Mouse (Mus musculus) forebrain, embryonic 15.5 days (tissue): ENCODE data around the gene Sik3. TPM values are rescaled to one million over a fixed set of nuclear protein-coding genes. Genes with fewer than 3 reads are reported as not detected.
"Not testable (repeated sequence)": the region's sequence is repeated elsewhere in the genome, so short reads cannot be mapped to it uniquely, and the experiment has no call there.

ENCODE experiments used
- ATAC-seq: fragments of 200-750 bp; cut with Nextera tagmentation; replicated peaks from 2 replicates; pipeline ENCODE4 v1.8.0; 2017; ENCODE audit warnings: mild to moderate bottlenecking, moderate TSS enrichment, moderate library complexity
- H3K27ac ChIP-seq: fragments of 300-500 bp; sonication (generic); replicated peaks from 2 replicates; pipeline ENCODE4 v1.5.1; 2015; ENCODE audit warnings: mild to moderate bottlenecking, inconsistent platforms
- H3K27me3 ChIP-seq: fragments of 300-500 bp; sonication (generic); 2 replicates; pipeline ENCODE4 v1.6.1; 2015; ENCODE audit warnings: inconsistent platforms
- H3K36me3 ChIP-seq: fragments of 300-500 bp; sonication (generic); 2 replicates; pipeline ENCODE4 v1.6.1; 2015; ENCODE audit warnings: mild to moderate bottlenecking, inconsistent platforms
- H3K4me1 ChIP-seq: fragments of 300-500 bp; sonication (generic); 2 replicates; pipeline ENCODE4 v1.6.1; 2015; ENCODE audit warnings: inconsistent platforms
- H3K4me2 ChIP-seq: fragments of 300-500 bp; sonication (generic); replicated peaks from 2 replicates; pipeline ENCODE4 v1.6.1; 2015; ENCODE audit warnings: mild to moderate bottlenecking, inconsistent platforms
- H3K4me3 ChIP-seq: fragments of 300-500 bp; sonication (generic); 2 replicates; pipeline ENCODE4 v1.5.1; 2015; ENCODE audit warnings: mild to moderate bottlenecking, inconsistent platforms
- H3K9ac ChIP-seq: fragments of 300-500 bp; sonication (generic); replicated peaks from 2 replicates; pipeline ENCODE4 v1.6.1; 2015; ENCODE audit warnings: mild to moderate bottlenecking, inconsistent platforms
- H3K9me3 ChIP-seq: fragments of 300-500 bp; sonication (generic); 2 replicates; pipeline ENCODE4 v1.6.1; 2016; ENCODE audit warnings: inconsistent platforms
- WGBS: fragments of 180-500 bp; shearing (Covaris S2); methylation state at CpG from one replicate; pipeline ENCODE4 v1.1.7; 2015; ENCODE audit warnings: mixed read lengths; 5-methylcytosine and 5-hydroxymethylcytosine counted together
- polyA plus RNA-seq: library from polyadenylated mRNA; unstranded; fragments of >200 nt; fragmentation: Nextera tagmentation; extraction: Ambion mirVana; gene quantifications from 2 replicates; pipeline ENCODE4 v1.2.1, GENCODE M21; 2015

Gene Sik3
- polyA plus RNA-seq, 1 experiment from 2014 or later: 9.2 TPM

GRCm38 (mm10) chr9:46091157-46091556 lies 78.5 kb downstream of the Sik3 start:
- not testable (repeated sequence) for ATAC-seq, H3K27me3 ChIP-seq, H3K36me3 ChIP-seq, H3K9ac ChIP-seq, H3K4me2 ChIP-seq, H3K4me3 ChIP-seq, H3K9me3 ChIP-seq, H3K4me1 ChIP-seq, H3K27ac ChIP-seq
- 83% methylated on average over 1 of the region's 1 CpGs for WGBS

GRCm38 (mm10) chr9:46092633-46093032 lies 80.0 kb downstream of the Sik3 start:
- no peaks in the 10 kb centered on the region for H3K36me3 ChIP-seq
- H3K27me3 ChIP-seq: no peaks in the 10 kb centered on the region
- H3K9me3 ChIP-seq: no peaks in the 10 kb centered on the region
- no peak overlapping the region for H3K27ac ChIP-seq
- H3K4me1 ChIP-seq: no peaks in the 10 kb centered on the region
- ATAC-seq: no peak
- H3K9ac ChIP-seq: no peak overlapping the region
- 93% methylated on average over 6 of the region's 6 CpGs for WGBS
- no peak overlapping the region for H3K4me2 ChIP-seq
- no peak overlapping the region for H3K4me3 ChIP-seq

GRCm38 (mm10) chr9:46098360-46098985 lies 85.9 kb downstream of the Sik3 start:
- H3K4me2 ChIP-seq: no peak overlapping the region
- H3K27ac ChIP-seq: no peak overlapping the region
- no peak for ATAC-seq
- H3K27me3 ChIP-seq: no peaks in the 10 kb centered on the region
- H3K36me3 ChIP-seq: no peaks in the 10 kb centered on the region
- no peak overlapping the region for H3K4me3 ChIP-seq
- no peak overlapping the region for H3K9ac ChIP-seq
- no peaks in the 10 kb centered on the region for H3K4me1 ChIP-seq
- 89% methylated on average over 15 of the region's 15 CpGs for WGBS
- H3K9me3 ChIP-seq: no peaks in the 10 kb centered on the region

- H3K27me3 ChIP-seq: no peaks in the 10 kb centered on the region
- no peaks in the 10 kb centered on the region for H3K9me3 ChIP-seq
- WGBS: 92% methylated on average over 5 of the region's 5 CpGs
- H3K4me1 ChIP-seq: no peaks in the 10 kb centered on the region
- H3K4me2 ChIP-seq: no peak overlapping the region
- ATAC-seq: no peak
- H3K9ac ChIP-seq: no peak overlapping the region
- no peaks in the 10 kb centered on the region for H3K36me3 ChIP-seq
- H3K27ac ChIP-seq: no peak overlapping the region
- no peak overlapping the region for H3K4me3 ChIP-seq
These were observed 86.5 kb downstream of the Sik3 start for GRCm38 (mm10) chr9:46099107-46099506.

- Histone ChIP-seq H3K36me3 (no peaks in the 10 kb centered on the region), H3K9me3 (no peaks in the 10 kb centered on the region), H3K4me1 (no peaks in the 10 kb centered on the region), H3K4me2 (no peak overlapping the region), H3K4me3 (no peak overlapping the region), H3K27ac (no peak overlapping the region), H3K9ac (no peak overlapping the region), H3K27me3 (no peaks in the 10 kb centered on the region)
- ATAC-seq: no peak
- 86% methylated on average over 7 of the region's 7 CpGs for WGBS
These were observed 90.5 kb downstream of the Sik3 start for GRCm38 (mm10) chr9:46103154-46103553.

- 88% methylated on average over 9 of the region's 9 CpGs for WGBS
- Histone ChIP-seq H3K27ac (no peak overlapping the region), H3K4me1 (peaks cover 2% of the 10 kb centered on the region; the same call in 1 of the 2 replicates), H3K4me3 (no peak overlapping the region), H3K36me3 (no peaks in the 10 kb centered on the region), H3K9ac (no peak overlapping the region), H3K27me3 (no peaks in the 10 kb centered on the region), H3K4me2 (no peak overlapping the region), H3K9me3 (no peaks in the 10 kb centered on the region)
- ATAC-seq: no peak
These were observed 93.5 kb downstream of the Sik3 start for GRCm38 (mm10) chr9:46106105-46106504.

GRCm38 (mm10) chr9:46110648-46111047 lies 98.0 kb downstream of the Sik3 start:
- Histone ChIP-seq H3K27me3 (no peaks in the 10 kb centered on the region), H3K4me2 (no peak overlapping the region), H3K4me1 (peaks cover 21% of the 10 kb centered on the region), H3K4me3 (no peak overlapping the region), H3K9me3 (no peaks in the 10 kb centered on the region), H3K27ac (no peak overlapping the region), H3K36me3 (no peaks in the 10 kb centered on the region), H3K9ac (no peak overlapping the region)
- no peak for ATAC-seq
- 72% methylated on average over 7 of the region's 7 CpGs for WGBS

GRCm38 (mm10) chr9:46111334-46111733 lies 98.7 kb downstream of the Sik3 start:
- Histone ChIP-seq H3K27me3 (no peaks in the 10 kb centered on the region), H3K4me3 (no peak overlapping the region), H3K9me3 (no peaks in the 10 kb centered on the region), H3K9ac (no peak overlapping the region), H3K4me2 (no peak overlapping the region), H3K27ac (no peak overlapping the region), H3K36me3 (no peaks in the 10 kb centered on the region), H3K4me1 (peaks cover 21% of the 10 kb centered on the region)
- no peak for ATAC-seq

GRCm38 (mm10) chr9:46112246-46112645 lies 99.6 kb downstream of the Sik3 start:
- no peak overlapping the region for H3K4me2 ChIP-seq
- WGBS: 11% methylated on average over 5 of the region's 5 CpGs
- no peak for ATAC-seq
- no peaks in the 10 kb centered on the region for H3K36me3 ChIP-seq
- H3K4me3 ChIP-seq: no peak overlapping the region
- H3K9ac ChIP-seq: no peak overlapping the region
- no peak overlapping the region for H3K27ac ChIP-seq
- peaks cover 21% of the 10 kb centered on the region for H3K4me1 ChIP-seq
- no peaks in the 10 kb centered on the region for H3K9me3 ChIP-seq
- H3K27me3 ChIP-seq: no peaks in the 10 kb centered on the region

- Histone ChIP-seq H3K4me1 (peaks cover 19% of the 10 kb centered on the region), H3K9me3 (no peaks in the 10 kb centered on the region), H3K27ac (no peak overlapping the region), H3K9ac (no peak overlapping the region), H3K36me3 (no peaks in the 10 kb centered on the region), H3K27me3 (no peaks in the 10 kb centered on the region), H3K4me3 (no peak overlapping the region), H3K4me2 (no peak overlapping the region)
- WGBS: 78% methylated on average over 8 of the region's 8 CpGs
- no peak for ATAC-seq
These were observed 106.3 kb downstream of the Sik3 start for GRCm38 (mm10) chr9:46118844-46119385.

- Histone ChIP-seq H3K27me3 (no peaks in the 10 kb centered on the region), H3K9me3 (no peaks in the 10 kb centered on the region), H3K4me2 (no peak overlapping the region), H3K27ac (peak overlapping the region; percentile 73), H3K36me3 (no peaks in the 10 kb centered on the region), H3K4me3 (no peak overlapping the region), H3K9ac (no peak overlapping the region), H3K4me1 (peaks cover 19% of the 10 kb centered on the region)
- peak; percentile 90 for ATAC-seq
- 3% methylated on average over 6 of the region's 6 CpGs for WGBS
These were observed 107.4 kb downstream of the Sik3 start for GRCm38 (mm10) chr9:46119943-46120441.

- whole genome bisulfite sequencing: 89% methylated on average over 6 of the region's 6 CpGs
- ATAC-seq: no peak
- no peak overlapping the region for H3K9ac ChIP-seq
These were observed 108.0 kb downstream of the Sik3 start for GRCm38 (mm10) chr9:46120468-46121253.

More at GRCm38 (mm10) chr9:46120468-46121253, 108.0 kb downstream of the Sik3 start:
- Histone ChIP-seq H3K4me3 (no peak overlapping the region), H3K4me2 (no peak overlapping the region), H3K4me1 (peaks cover 19% of the 10 kb centered on the region), H3K36me3 (no peaks in the 10 kb centered on the region), H3K9me3 (no peaks in the 10 kb centered on the region), H3K27ac (peak overlapping the region; percentile 73), H3K27me3 (no peaks in the 10 kb centered on the region)
